Mouse (Mus musculus) kidney, adult 9 months (tissue): ENCODE measurements at regions not wholly inside any gene's neighbourhood (a gene's known extent, or its start where the extent isn't known, plus 50 kb on each side); places are given as distances from the start of the nearest gene placed in this dataset.

Experiments
- DNase-seq: peaks from one replicate; pipeline ENCODE4 v3.0.0; 2022

- DNase-seq = no peak
These were observed 249.8 kb downstream of the Tle3 start for GRCm38 (mm10) chr9:61621939-61622338.

DNA sequence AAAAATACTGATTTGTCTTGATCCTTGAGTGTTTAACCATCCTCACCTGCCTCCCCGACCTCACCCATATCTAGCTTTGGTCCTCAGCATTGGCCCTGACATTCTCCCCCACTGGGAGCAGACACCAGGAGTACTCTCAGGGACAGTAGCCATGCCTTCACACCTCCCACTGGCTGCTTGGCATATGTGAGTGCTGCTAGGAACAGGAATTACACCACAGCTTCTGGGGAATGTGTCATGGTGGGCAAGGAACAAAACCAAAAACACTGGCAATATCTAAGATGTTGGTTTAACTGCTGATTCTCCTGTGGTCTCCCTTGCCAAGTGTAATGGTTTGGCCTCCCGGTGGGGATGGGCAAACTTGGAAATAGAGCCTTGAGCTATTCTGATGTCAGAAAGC lies 248.6 kb downstream of the Tle3 start:
- no peak for DNase-seq

GRCm38 (mm10) chr9:61620105-61620504 lies 247.9 kb downstream of the Tle3 start:
- DNase-seq = no peak

GRCm38 (mm10) chr9:61618510-61619249 lies 246.5 kb downstream of the Tle3 start:
- DNase-seq = peak; percentile 15

- DNase-seq = no peak
These were observed 245.8 kb downstream of the Tle3 start for GRCm38 (mm10) chr9:61617979-61618378.

DNA sequence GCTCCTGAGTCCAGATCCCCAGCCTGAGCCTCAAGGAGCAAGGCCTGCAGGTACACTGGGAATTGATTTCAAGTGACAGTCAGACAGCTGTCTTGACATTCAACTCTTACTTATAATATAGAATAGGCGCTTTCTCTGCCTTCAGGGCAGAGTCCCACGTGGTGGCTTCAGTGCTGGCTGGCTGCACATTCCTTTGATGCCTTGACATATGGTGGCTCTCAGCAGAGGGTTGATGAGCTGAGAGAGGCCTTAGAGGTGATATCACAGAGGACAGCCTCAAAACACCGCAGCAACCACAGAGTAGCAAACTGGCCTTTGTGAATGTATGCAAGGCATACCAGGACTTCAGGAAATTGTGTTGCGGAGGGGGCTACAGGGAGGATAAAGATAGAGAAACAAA lies 243.4 kb downstream of the Tle3 start:
- DNase-seq = no peak

DNA sequence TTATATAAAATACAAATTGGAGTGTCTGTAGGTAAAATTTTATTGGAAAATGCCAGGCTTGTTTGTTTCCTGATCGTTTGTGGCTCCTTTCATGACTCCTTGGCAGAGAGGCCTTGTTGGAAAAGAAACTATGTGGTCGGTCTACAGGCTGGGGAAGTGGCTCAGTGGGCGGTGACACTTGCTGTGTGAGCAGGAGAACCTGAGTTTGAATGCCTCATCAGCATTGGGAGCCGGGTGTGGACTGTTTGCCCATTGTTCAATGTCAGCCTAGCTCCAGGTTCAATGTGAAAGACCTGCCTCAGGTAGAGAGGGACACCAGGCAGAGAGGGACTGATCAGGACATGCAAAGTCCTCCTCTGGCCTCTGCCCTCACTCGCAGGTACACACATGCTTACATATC lies 235.4 kb downstream of the Tle3 start:
- DNase-seq = no peak

DNA sequence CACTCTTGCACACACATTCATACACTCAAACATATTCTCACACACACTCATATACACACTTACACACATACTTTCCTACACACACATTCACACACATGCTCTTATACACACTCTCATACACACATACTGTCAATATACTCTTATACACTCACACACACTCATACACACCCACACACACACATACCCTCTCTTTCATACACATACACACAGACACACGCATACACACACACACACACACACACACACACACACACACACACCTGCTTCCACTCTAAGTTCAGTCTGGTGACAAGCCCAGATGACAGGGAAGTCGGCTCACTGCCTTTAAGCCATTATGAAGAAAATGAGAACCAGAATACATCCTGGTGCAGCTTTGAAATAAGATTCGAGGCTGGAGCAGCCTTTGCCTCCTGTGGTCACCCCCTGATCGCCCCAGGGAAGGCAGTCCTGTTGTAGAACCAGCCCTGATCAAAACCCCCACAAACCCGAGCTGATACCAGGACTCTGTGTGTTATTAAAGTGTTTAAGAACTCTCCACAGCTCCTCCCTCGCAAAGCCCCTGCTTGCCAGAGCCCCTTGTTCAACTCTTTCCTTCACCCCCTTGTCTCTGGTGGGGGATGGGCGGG lies 230.3 kb downstream of the Tle3 start:
- no peak for DNase-seq

DNA sequence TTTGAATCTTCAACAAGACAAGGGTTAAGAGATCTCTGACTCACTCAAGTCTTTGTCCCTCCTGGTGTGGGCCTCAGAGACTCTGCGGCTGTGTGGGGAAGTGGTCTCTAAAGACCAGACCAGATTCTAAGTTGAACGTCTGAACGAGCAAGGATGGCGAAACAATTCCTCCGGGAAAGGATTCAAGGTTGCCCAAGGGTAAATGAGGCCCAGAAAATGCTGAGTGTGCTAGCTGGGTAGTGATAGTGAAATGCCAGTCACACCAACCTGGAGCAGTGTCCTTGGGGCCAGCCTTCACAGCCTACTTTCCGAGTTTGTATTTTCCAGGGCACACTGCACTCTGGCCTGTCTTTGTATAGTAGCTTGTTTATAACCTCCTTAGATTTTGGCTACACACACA lies 229.7 kb downstream of the Tle3 start:
- DNase-seq = no peak

DNA sequence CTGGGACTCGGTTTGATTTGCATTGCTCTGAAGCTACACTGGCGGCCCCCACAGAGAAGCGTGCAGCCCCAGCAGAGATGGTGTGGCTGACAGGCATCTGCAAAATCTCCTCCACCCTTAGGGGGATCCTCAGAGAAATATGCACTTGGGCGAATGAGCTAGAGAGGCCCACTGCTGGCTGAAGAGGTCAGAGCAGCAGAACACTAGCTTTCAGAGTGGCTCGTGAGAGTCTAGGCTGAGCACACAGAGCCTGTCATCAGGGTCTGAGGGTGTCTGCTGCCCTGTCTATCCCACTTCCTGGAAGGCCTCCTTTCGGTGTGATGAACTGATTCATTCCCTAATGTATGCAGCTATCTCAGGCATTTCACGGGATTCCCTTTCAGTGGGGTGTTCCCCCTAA lies 225.1 kb downstream of the Tle3 start:
- DNase-seq = no peak

DNA sequence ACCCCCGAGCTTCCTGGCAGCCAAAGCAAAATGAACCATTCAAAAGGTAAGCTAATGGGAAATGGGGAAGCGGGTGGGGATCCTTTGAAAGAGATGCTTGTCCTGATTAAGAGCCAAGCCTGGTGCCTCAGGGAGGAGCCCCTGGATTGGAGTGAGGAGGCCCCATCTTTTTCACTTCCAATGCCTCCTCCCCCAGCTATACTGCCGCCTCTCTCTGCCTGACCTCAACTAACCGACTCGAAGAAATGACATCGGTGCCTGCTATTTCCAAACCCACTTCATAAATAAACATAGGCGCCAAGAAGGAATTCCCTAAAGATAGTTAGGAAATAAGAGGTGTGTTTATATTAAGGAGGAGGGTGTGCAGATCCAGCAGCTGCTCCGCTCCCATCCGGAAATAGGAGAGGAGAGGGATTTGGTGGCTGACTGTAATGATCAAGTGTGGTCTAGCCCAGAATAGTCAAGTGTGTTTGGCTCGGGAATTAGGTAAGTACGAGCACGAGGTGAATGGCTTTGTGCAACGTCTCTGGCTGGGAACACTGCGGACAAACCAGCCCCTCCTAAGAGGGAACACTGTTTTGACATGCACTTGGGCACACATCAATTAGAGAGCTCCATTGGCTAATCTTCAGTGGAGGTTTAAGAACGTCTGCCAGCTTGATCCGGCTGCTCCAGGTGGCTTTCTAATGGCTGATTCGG lies 224.4 kb downstream of the Tle3 start:
- peak; percentile 6 for DNase-seq

- peak; percentile 19 for DNase-seq
These were observed 223.2 kb downstream of the Tle3 start for GRCm38 (mm10) chr9:61595170-61595967.

DNA sequence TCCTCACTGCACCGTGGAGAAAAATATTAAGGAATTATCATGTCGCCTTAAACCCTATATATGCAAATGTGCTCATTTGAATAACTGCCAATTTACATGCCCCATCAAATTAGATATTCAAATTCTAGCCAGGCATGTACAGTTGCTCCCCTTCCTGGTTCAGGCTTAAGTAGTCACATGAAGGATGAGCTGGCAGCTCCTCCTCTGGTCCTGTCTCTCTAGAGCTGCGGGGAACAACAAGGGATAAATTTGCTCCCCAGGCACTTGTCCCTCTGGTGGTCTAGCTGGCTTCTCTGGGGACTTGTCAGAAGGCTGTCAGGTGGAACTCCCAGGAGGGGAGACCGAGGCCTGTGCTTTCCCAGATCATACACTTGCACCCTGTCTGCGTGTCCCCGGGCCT lies 221.8 kb downstream of the Tle3 start:
- no peak for DNase-seq

GRCm38 (mm10) chr9:61589727-61590299 lies 217.6 kb downstream of the Tle3 start:
- DNase-seq = no peak

- DNase-seq = peak; percentile 6
These were observed 211.3 kb downstream of the Tle3 start for GRCm38 (mm10) chr9:61583281-61584072.

GRCm38 (mm10) chr9:61581046-61581445 lies 208.9 kb downstream of the Tle3 start:
- DNase-seq = no peak

GRCm38 (mm10) chr9:61578255-61578654 lies 206.1 kb downstream of the Tle3 start:
- no peak for DNase-seq

DNA sequence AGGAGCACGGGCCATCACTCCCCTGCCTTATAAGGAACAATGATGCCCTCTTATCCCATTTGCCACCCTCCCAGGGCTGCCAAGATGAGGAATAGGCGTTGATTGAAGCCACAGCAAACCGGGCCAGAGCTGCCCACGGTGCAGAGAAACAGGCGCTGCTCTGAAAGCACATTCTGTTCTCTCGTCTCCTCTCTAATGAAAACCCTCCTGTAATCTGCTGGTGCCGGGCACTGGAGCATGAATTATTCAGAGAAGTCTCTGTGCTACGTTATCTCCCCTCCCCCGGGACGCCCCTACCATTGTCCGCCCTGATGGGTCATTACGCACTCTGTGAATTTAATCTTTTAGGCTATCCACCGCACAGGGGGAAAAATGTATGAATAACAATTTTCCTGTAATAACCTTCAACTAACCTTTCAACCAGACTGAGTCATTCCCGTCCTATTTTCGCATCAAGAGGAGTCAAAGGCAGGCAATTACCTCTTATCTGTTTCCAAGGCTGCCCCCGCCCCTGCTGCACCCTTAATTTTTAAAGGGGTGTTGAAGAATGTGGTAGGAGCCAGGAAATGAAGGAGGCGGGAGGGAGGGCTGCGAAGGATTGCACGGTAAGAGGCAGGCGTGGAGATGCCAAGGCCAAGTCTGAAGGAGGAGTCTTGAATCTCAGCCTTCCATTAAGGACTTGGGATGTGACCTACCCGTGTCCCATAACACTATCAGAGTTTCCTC lies 201.6 kb downstream of the Tle3 start:
- no peak for DNase-seq

DNA sequence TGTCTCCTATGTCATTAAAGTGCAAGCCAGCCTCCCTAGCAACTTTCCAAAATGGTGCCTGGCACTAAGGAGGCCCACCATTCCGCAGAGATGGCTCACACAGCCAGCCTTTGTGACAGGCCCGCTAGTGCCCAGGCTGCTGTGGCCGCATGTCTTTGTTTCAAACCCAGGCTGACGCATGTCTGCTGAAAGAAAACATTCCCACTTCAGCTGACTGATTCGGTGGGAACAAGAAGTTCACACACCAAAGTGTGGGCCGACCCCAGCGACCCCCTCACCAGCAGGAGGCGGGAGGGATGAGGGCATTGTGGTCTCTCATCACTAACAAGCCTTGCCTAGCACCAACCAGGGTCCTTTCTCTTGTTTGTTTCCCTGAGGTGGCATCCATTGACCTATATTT lies 190.9 kb downstream of the Tle3 start:
- no peak for DNase-seq

DNA sequence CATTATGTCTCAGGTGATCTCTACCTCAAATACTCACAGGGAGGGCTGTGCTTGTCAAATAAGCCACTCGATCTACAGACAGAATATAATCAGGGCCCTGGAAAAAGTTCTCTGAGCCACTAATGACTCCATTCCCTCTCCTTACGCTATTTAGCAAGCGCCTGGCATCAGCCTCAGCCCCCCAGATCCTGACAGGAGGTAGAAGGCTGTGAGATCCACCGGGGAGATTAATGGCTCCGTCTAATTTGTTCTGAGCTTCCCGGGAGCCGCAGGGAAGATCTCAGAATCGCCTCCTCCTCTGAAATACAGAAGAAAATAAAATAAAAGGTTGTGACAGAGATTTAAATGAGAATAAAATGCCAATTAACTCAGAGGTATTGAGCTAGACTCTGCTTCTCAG lies 189.4 kb downstream of the Tle3 start:
- DNase-seq = no peak

DNA sequence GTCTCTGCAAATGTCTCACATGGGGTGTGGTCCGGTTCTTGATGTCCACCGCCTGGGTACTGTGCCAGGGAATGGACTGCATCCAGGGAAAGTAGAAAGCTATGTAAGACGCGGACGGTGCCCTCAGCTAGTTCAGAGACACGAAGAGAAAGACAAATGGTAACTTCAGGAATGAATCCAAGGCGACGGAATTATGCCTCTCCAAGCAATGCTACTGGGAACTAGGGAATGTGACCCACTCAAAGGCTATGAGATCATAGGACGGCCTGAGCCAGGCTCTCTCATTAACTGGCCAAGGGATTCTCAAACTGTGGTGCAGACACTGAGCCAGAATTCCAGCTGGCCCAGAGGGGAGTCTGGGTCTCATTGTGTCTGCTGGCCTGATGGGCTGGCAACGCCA lies 186.5 kb downstream of the Tle3 start:
- DNase-seq = no peak
